Mouse (Mus musculus): ENCODE data around the gene Cdr2. TPM values are rescaled to one million over a fixed set of nuclear protein-coding genes. Genes with fewer than 3 reads are reported as not detected.

Gene Cdr2
- polyA plus RNA-seq, 1 experiment from 2014 or later: 8.4 TPM

GRCm38 (mm10) chr7:120999021-120999530, 17.0 kb upstream of the Cdr2 start:
- no peak for DNase-seq (ENCODE audit: low spot score)

GRCm38 (mm10) chr7:120991191-120991590, 9.1 kb upstream of the Cdr2 start:
- no peak for TF ChIP-seq CTCF (IDR thresholded peaks at IDR 0.05)
- TF ChIP-seq EP300 (IDR thresholded peaks at IDR 0.05): no peak
- ATAC-seq (no peak), DNase-seq (ENCODE audit: low spot score) (no peak)
- Histone ChIP-seq H3K36me3 (ENCODE audit: insufficient read depth, low read length) (no peaks in the 10 kb centered on the region), H3K27ac (ENCODE audit: low read length) (no peak overlapping the region), H3K4me3 (ENCODE audit: low read depth, low read length) (no peak overlapping the region), H3K4me1 (ENCODE audit: insufficient read depth, low read depth, low read length) (no peaks in the 10 kb centered on the region), H3K4me2 (replicated peaks; ENCODE audit: low read depth, low read length) (no peak overlapping the region), H3K27me3 (replicated peaks; ENCODE audit: insufficient read depth, low read length) (no peaks in the 10 kb centered on the region), H3K9me3 (ENCODE audit: low read length) (no peaks in the 10 kb centered on the region), H3K9ac (replicated peaks; ENCODE audit: low read depth) (no peak overlapping the region)
- 72% methylated on average over 8 of the region's 8 CpGs for WGBS

More at GRCm38 (mm10) chr7:120999021-120999530, 17.0 kb upstream of the Cdr2 start:
- no peaks in the 10 kb centered on the region for H3K4me1 ChIP-seq (ENCODE audit: insufficient read depth, low read depth, low read length)
- no peak for TF ChIP-seq EP300 (IDR thresholded peaks at IDR 0.05)
- TF ChIP-seq CTCF (IDR thresholded peaks at IDR 0.05): no peak
- H3K36me3 ChIP-seq (ENCODE audit: insufficient read depth, low read length): no peaks in the 10 kb centered on the region
- H3K27ac ChIP-seq (ENCODE audit: low read length): no peak overlapping the region
- no peak overlapping the region for H3K4me2 ChIP-seq (replicated peaks; ENCODE audit: low read depth, low read length)
- no peak overlapping the region for H3K4me3 ChIP-seq (ENCODE audit: low read depth, low read length)
- ATAC-seq: no peak
- 66% methylated on average over 2 of the region's 2 CpGs for WGBS
- no peak overlapping the region for H3K9ac ChIP-seq (replicated peaks; ENCODE audit: low read depth)
- no peaks in the 10 kb centered on the region for H3K9me3 ChIP-seq (ENCODE audit: low read length)
- H3K27me3 ChIP-seq (replicated peaks; ENCODE audit: insufficient read depth, low read length): no peaks in the 10 kb centered on the region

DNA sequence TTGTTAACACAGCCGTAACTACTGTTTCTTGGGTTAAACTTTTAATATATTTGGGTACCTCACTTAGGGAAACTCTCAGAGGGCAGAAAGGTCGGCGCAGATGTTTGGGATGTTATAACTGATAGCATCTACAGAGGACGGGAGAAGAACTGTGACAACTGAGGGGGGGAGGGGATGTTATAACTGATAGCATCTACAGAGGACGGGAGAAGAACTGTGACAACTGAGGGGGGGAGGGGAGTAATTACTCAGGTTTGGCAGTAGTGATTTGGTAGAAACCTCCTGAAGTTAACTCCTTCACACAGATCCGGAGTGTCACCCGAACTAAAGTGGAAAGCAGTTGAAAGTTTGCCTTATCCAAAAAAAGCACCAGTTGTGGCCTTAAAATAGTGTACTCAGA, 856 bp upstream of the Cdr2 start:
- Histone ChIP-seq H3K36me3 (ENCODE audit: insufficient read depth, low read length) (no peaks in the 10 kb centered on the region), H3K4me2 (replicated peaks; ENCODE audit: low read depth, low read length) (peak overlapping the region; percentile 89)
- no peak for ATAC-seq

DNA sequence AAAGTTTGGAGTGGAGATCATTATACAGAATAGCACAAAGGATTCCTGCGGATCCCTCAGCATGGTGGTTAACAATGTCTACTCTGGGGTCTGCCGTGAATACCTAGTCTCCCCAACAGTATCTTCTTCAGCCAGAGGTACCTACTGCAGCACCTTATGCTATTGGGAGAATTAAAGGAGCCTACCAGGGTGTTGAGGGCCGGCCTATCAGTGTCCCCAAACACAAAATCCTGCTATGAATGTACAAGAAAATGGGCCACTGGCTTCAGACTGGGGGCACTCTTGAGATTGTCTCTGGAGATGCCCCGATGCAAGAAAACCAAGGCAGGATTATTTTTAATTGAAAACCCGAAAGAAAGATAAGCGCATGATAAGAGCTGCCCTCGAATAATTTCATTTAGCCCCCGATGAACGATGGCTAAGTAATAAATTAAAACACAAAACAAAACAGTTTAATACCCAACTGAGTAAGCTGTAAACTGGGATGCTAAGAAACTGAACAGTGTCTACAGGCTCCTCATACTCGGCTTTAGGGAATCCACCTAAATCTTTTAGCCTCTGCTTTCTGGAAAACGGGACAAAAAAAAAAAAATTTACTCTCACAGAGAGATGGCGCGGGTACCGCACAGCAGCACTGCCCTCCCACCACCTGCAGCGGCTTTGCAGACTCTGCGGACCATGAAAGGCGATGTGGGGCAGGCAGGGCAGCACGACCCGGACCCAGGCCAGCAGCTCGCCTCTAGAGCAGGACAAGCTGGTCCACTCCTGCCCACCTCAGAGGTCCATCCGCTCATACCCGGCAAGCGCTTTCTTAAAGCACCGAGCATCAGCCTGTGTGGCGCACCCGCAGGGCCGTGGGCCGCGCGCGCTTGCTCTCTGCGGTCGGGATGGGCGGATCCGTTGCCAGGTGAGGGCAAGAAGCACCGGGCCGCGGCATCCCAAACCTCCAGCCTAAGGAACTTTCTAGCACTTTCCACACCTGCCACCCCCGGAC, 884 bp downstream of the Cdr2 start:
- peak overlapping the region; percentile 73 for H3K4me3 ChIP-seq (ENCODE audit: low read depth, low read length)
- peaks cover 2% of the 10 kb centered on the region; the same call in 1 of the 2 replicates for H3K4me1 ChIP-seq (ENCODE audit: insufficient read depth, low read depth, low read length)
- no peaks in the 10 kb centered on the region for H3K27me3 ChIP-seq (replicated peaks; ENCODE audit: insufficient read depth, low read length)
- no peak overlapping the region for H3K27ac ChIP-seq (ENCODE audit: low read length)
- H3K9me3 ChIP-seq (ENCODE audit: low read length): no peaks in the 10 kb centered on the region
- 7% methylated on average over 39 of the region's 39 CpGs for WGBS
- DNase-seq (ENCODE audit: low spot score) (peak; percentile 44), ATAC-seq (peak; percentile 13; the same call in 1 of the 2 replicates)
- TF ChIP-seq EP300 (IDR thresholded peaks at IDR 0.05) (no peak), CTCF (IDR thresholded peaks at IDR 0.05) (no peak)
- no peaks in the 10 kb centered on the region for H3K36me3 ChIP-seq (ENCODE audit: insufficient read depth, low read length)
- H3K9ac ChIP-seq (replicated peaks; ENCODE audit: low read depth): peak overlapping the region; percentile 66
- peak overlapping the region; percentile 89 for H3K4me2 ChIP-seq (replicated peaks; ENCODE audit: low read depth, low read length)

More for the DNA sequence above, 856 bp upstream of the Cdr2 start:
- TF ChIP-seq CTCF (IDR thresholded peaks at IDR 0.05): no peak
- DNase-seq (ENCODE audit: low spot score): no peak
- no peaks in the 10 kb centered on the region for H3K27me3 ChIP-seq (replicated peaks; ENCODE audit: insufficient read depth, low read length)
- no peaks in the 10 kb centered on the region for H3K9me3 ChIP-seq (ENCODE audit: low read length)
- peak overlapping the region; percentile 73 for H3K4me3 ChIP-seq (ENCODE audit: low read depth, low read length)
- WGBS: 4% methylated on average over 7 of the region's 7 CpGs
- H3K27ac ChIP-seq (ENCODE audit: low read length): peak overlapping the region; percentile 60; the same call in 1 of the 2 replicates
- H3K4me1 ChIP-seq (ENCODE audit: insufficient read depth, low read depth, low read length): no peaks in the 10 kb centered on the region
- peak overlapping the region; percentile 41 for H3K9ac ChIP-seq (replicated peaks; ENCODE audit: low read depth)

DNA sequence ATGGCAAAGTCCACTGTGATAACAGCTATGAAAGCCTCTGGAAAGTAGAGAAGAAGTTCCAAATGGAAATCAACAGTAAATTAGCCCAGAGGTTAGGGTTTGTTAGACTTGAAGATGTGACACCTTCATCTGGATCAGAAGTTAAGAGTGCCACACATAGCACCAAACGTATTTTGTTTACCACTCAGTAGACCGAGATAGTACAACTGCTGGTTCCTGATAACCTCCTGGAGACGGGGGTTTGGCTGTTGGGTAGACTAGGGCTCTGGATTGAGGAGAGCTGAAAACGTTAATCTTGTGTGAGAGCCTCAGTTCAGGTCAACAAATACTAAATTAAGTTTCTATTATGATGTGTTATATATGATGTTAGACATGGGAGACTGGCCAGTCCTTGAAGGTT, 2.1 kb downstream of the Cdr2 start:
- Histone ChIP-seq H3K9ac (replicated peaks; ENCODE audit: low read depth) (no peak overlapping the region), H3K27me3 (replicated peaks; ENCODE audit: insufficient read depth, low read length) (no peaks in the 10 kb centered on the region), H3K4me2 (replicated peaks; ENCODE audit: low read depth, low read length) (no peak overlapping the region), H3K4me3 (ENCODE audit: low read depth, low read length) (no peak overlapping the region), H3K36me3 (ENCODE audit: insufficient read depth, low read length) (no peaks in the 10 kb centered on the region), H3K9me3 (ENCODE audit: low read length) (no peaks in the 10 kb centered on the region), H3K4me1 (ENCODE audit: insufficient read depth, low read depth, low read length) (peaks cover 4% of the 10 kb centered on the region; the same call in 1 of the 2 replicates), H3K27ac (ENCODE audit: low read length) (no peak overlapping the region)
- no peak for TF ChIP-seq CTCF (IDR thresholded peaks at IDR 0.05)
- TF ChIP-seq EP300 (IDR thresholded peaks at IDR 0.05): no peak
- DNase-seq (ENCODE audit: low spot score) (no peak), ATAC-seq (no peak)
- WGBS: 75% methylated on average over 4 of the region's 4 CpGs

GRCm38 (mm10) chr7:120977063-120977462, 5.0 kb downstream of the Cdr2 start:
- no peaks in the 10 kb centered on the region for H3K27me3 ChIP-seq (replicated peaks; ENCODE audit: insufficient read depth, low read length)
- ATAC-seq (peak; percentile 77), DNase-seq (ENCODE audit: low spot score) (peak; percentile 86)
- H3K9ac ChIP-seq (replicated peaks; ENCODE audit: low read depth): no peak overlapping the region
- 30% methylated on average over 7 of the region's 7 CpGs for WGBS
- H3K27ac ChIP-seq (ENCODE audit: low read length): no peak overlapping the region; the same call in 1 of the 2 replicates
- no peaks in the 10 kb centered on the region for H3K9me3 ChIP-seq (ENCODE audit: low read length)
- no peak overlapping the region for H3K4me3 ChIP-seq (ENCODE audit: low read depth, low read length)
- H3K36me3 ChIP-seq (ENCODE audit: insufficient read depth, low read length): no peaks in the 10 kb centered on the region
- no peak overlapping the region for H3K4me2 ChIP-seq (replicated peaks; ENCODE audit: low read depth, low read length)
- peaks cover 7% of the 10 kb centered on the region; the same call in 1 of the 2 replicates for H3K4me1 ChIP-seq (ENCODE audit: insufficient read depth, low read depth, low read length)
- peak; percentile 51 for TF ChIP-seq EP300 (IDR thresholded peaks at IDR 0.05)
- TF ChIP-seq CTCF (IDR thresholded peaks at IDR 0.05): no peak

All from lung, postnatal 0 days (tissue).